Mouse (Mus musculus) myocyte (in vitro differentiated cells): ENCODE measurements around the gene Sdhaf1.

Source experiments
- E2F4 ChIP-seq: IDR thresholded peaks from one replicate; pipeline ENCODE4 v1.6.1; 2011; ENCODE audit warnings: mild to moderate bottlenecking, control low read depth, moderate library complexity; ENCODE audit not compliant: insufficient read depth
- MAX ChIP-seq: IDR thresholded peaks from one replicate; pipeline ENCODE4 v1.6.1; 2011; ENCODE audit warnings: low read depth, mild to moderate bottlenecking, control low read depth
- MYOD1 ChIP-seq, 3 experiments: IDR thresholded peaks; one replicate each; pipeline ENCODE4 v1.6.1; 2011; ENCODE audit warnings: control low read depth in 2 of 3, low read depth in 2 of 3, mild to moderate bottlenecking in 2 of 3, moderate library complexity in 1 of 3; ENCODE audit not compliant: insufficient read length in 2 of 3, control insufficient read depth in 1 of 3
- MYOG ChIP-seq, 3 experiments: IDR thresholded peaks; one replicate each; pipeline ENCODE4 v1.6.1; 2011; ENCODE audit warnings: control low read depth in 2 of 3, low read depth in 2 of 3, mild to moderate bottlenecking in 2 of 3; ENCODE audit not compliant: insufficient read length in 2 of 3, control insufficient read depth in 1 of 3, insufficient read depth in 1 of 3
- POLR2A ChIP-seq: IDR thresholded peaks from one replicate; pipeline ENCODE4 v1.6.1; 2011; ENCODE audit warnings: low read depth, mild to moderate bottlenecking, control low read depth, moderate library complexity; ENCODE audit not compliant: insufficient read length
- POLR2AphosphoS2 ChIP-seq: IDR thresholded peaks from one replicate; pipeline ENCODE4 v1.6.1; 2011; ENCODE audit warnings: low read depth, control low read depth; ENCODE audit not compliant: insufficient read length
- REST ChIP-seq: IDR thresholded peaks from one replicate; pipeline ENCODE4 v1.6.1; 2011; ENCODE audit warnings: mild to moderate bottlenecking, control low read depth, moderate library complexity; ENCODE audit not compliant: insufficient read depth, insufficient read length
- USF1 ChIP-seq: IDR thresholded peaks from one replicate; pipeline ENCODE4 v1.6.1; 2011; ENCODE audit warnings: low read depth, mild to moderate bottlenecking, control low read depth, moderate library complexity

- TF ChIP-seq POLR2A (no peak), REST (no peak), USF1 (no peak), MAX (no peak), E2F4 (no peak), MYOD1 (IDR thresholded peaks at IDR 0.05; ENCODE audit: control insufficient read depth in 1 of 3, insufficient read length in 2 of 3, low read depth in 2 of 3) (no peak), MYOG (IDR thresholded peaks at IDR 0.05; ENCODE audit: control insufficient read depth in 1 of 3, insufficient read depth in 1 of 3, insufficient read length in 2 of 3, low read depth in 2 of 3) (no peak), POLR2AphosphoS2 (no peak)
Observed at GRCm38 (mm10) chr7:30289071-30289713, 34.5 kb downstream of the Sdhaf1 start.
